Mouse (Mus musculus): ENCODE results near the gene Zfp526. TPM values are rescaled to one million over a fixed set of nuclear protein-coding genes. Genes with fewer than 3 reads are reported as not detected.

Zfp526 gene
- polyA plus RNA-seq, 1 experiment from 2014 or later = 4.0 TPM

- H3K4me1 ChIP-seq (replicated peaks; ENCODE audit: control insufficient read depth, insufficient read depth, low read length) = peaks cover 35% of the 10 kb centered on the region
- H3K27me3 ChIP-seq (replicated peaks; ENCODE audit: control insufficient read depth, insufficient read depth, low read length) = no peaks in the 10 kb centered on the region
- H3K27ac ChIP-seq (ENCODE audit: low read depth, low read length) = peak overlapping the region; percentile 97
- H3K9me3 ChIP-seq (ENCODE audit: control insufficient read depth, low read length) = no peaks in the 10 kb centered on the region
- peak; percentile 22; the same call in 1 of the 2 replicates for ATAC-seq (replicated peaks; ENCODE audit: low FRiP score)
- H3K36me3 ChIP-seq (ENCODE audit: control insufficient read depth, insufficient read depth, low read length) = peaks cover 2% of the 10 kb centered on the region; the same call in 1 of the 2 replicates
- peak; percentile 83 for DNase-seq (ENCODE audit: low spot score)
- H3K4me2 ChIP-seq = peak overlapping the region; percentile 90
- peak overlapping the region; percentile 88 for H3K4me3 ChIP-seq (ENCODE audit: low read depth, low read length)
- WGBS = under 1% methylated on average over 53 of the region's 53 CpGs
- H3K9ac ChIP-seq (ENCODE audit: low read depth, low read length) = peak overlapping the region; percentile 89
Measured at GRCm38 (mm10) chr7:25218705-25219415, 2.4 kb upstream of the Zfp526 start.

- H3K4me2 ChIP-seq = peak overlapping the region; percentile 90
- WGBS = under 1% methylated on average over 16 of the region's 16 CpGs
- peaks cover 7% of the 10 kb centered on the region for H3K36me3 ChIP-seq (ENCODE audit: control insufficient read depth, insufficient read depth, low read length)
Measured at GRCm38 (mm10) chr7:25219416-25219750, 1.8 kb upstream of the Zfp526 start.

GRCm38 (mm10) chr7:25219756-25220456 is 1.3 kb upstream of the Zfp526 start:
- peaks cover 35% of the 10 kb centered on the region for H3K4me1 ChIP-seq (replicated peaks; ENCODE audit: control insufficient read depth, insufficient read depth, low read length)

More at GRCm38 (mm10) chr7:25219416-25219750, 1.8 kb upstream of the Zfp526 start:
- DNase-seq (ENCODE audit: low spot score) (no peak), ATAC-seq (replicated peaks; ENCODE audit: low FRiP score) (peak; percentile 13; the same call in 1 of the 2 replicates)
- Histone ChIP-seq H3K27ac (ENCODE audit: low read depth, low read length) (peak overlapping the region; percentile 97), H3K9me3 (ENCODE audit: control insufficient read depth, low read length) (no peaks in the 10 kb centered on the region), H3K9ac (ENCODE audit: low read depth, low read length) (peak overlapping the region; percentile 89), H3K27me3 (replicated peaks; ENCODE audit: control insufficient read depth, insufficient read depth, low read length) (no peaks in the 10 kb centered on the region), H3K4me1 (replicated peaks; ENCODE audit: control insufficient read depth, insufficient read depth, low read length) (peaks cover 35% of the 10 kb centered on the region), H3K4me3 (ENCODE audit: low read depth, low read length) (peak overlapping the region; percentile 88)

GRCm38 (mm10) chr7:25220457-25221101 is 646 bp upstream of the Zfp526 start, which contains the start of gene Dedd2:
Gene Dedd2 (minus strand): TSS chr7:25220615.
- Histone ChIP-seq H3K4me2 (peak within 1 kb of the TSS; percentile 90), H3K4me1 (replicated peaks; ENCODE audit: control insufficient read depth, insufficient read depth, low read length) (peaks cover 35% of the 10 kb centered on the region), H3K4me3 (ENCODE audit: low read depth, low read length) (peak within 1 kb of the TSS; percentile 88), H3K27me3 (replicated peaks; ENCODE audit: control insufficient read depth, insufficient read depth, low read length) (no peaks in the 10 kb centered on the region), H3K9ac (ENCODE audit: low read depth, low read length) (peak within 1 kb of the TSS; percentile 89), H3K9me3 (ENCODE audit: control insufficient read depth, low read length) (no peaks in the 10 kb centered on the region), H3K27ac (ENCODE audit: low read depth, low read length) (peak within 1 kb of the TSS; percentile 97), H3K36me3 (ENCODE audit: control insufficient read depth, insufficient read depth, low read length) (peaks cover 14% of the 10 kb centered on the region)
- 4% methylated on average over 20 of the region's 20 CpGs for WGBS
- DNase-seq (ENCODE audit: low spot score) (peak; percentile 54), ATAC-seq (replicated peaks; ENCODE audit: low FRiP score) (peak; percentile 46)

More at GRCm38 (mm10) chr7:25219756-25220456, 1.3 kb upstream of the Zfp526 start:
- peak overlapping the region; percentile 88 for H3K4me3 ChIP-seq (ENCODE audit: low read depth, low read length)
- H3K9me3 ChIP-seq (ENCODE audit: control insufficient read depth, low read length) = no peaks in the 10 kb centered on the region
- peak overlapping the region; percentile 89 for H3K9ac ChIP-seq (ENCODE audit: low read depth, low read length)
- H3K4me2 ChIP-seq = peak overlapping the region; percentile 90
- ATAC-seq (replicated peaks; ENCODE audit: low FRiP score) = peak; percentile 76
- WGBS = 3% methylated on average over 31 of the region's 31 CpGs
- peaks cover 10% of the 10 kb centered on the region for H3K36me3 ChIP-seq (ENCODE audit: control insufficient read depth, insufficient read depth, low read length)
- H3K27ac ChIP-seq (ENCODE audit: low read depth, low read length) = peak overlapping the region; percentile 97
- H3K27me3 ChIP-seq (replicated peaks; ENCODE audit: control insufficient read depth, insufficient read depth, low read length) = no peaks in the 10 kb centered on the region
- peak; percentile 91 for DNase-seq (ENCODE audit: low spot score)

DNA sequence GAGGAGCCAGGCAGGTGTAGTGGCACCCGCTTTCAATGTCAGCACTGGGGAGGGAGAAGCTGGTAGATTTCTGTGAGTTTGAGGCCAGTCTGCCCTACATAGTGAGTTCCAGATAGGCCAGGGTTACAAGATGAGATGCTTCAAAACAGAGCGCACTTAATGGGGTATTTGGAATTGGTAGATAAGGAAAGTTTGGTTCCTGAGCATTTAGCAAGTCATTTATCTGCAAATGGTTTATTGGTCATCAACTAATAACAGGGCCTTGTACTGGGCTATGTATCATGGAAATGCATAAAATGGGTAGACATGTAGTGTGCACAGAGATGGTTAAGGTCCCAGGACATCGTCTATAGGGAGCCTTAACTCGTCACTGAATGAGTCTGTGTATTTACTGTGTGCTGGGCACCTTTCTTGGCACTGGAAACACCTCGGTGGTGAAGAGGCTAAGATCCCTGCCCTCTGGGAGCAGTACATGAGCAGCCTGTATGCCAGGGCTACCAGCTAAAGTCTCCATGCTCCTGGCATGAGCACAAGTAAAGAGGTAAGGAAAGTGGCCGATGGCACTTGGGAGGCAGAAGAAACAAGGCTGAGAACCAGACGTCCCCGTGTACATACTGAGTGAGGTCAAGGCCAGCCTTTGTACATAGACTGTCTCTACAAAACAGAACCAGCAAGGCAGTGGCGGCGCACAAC is 1.2 kb downstream of the Zfp526 start:
- DNase-seq (ENCODE audit: low spot score) (no peak), ATAC-seq (replicated peaks; ENCODE audit: low FRiP score) (no peak)
- Histone ChIP-seq H3K9me3 (ENCODE audit: control insufficient read depth, low read length) (no peaks in the 10 kb centered on the region), H3K27me3 (replicated peaks; ENCODE audit: control insufficient read depth, insufficient read depth, low read length) (no peaks in the 10 kb centered on the region), H3K9ac (ENCODE audit: low read depth, low read length) (peak overlapping the region; percentile 89), H3K4me3 (ENCODE audit: low read depth, low read length) (peak overlapping the region; percentile 88), H3K4me2 (peak overlapping the region; percentile 90), H3K36me3 (ENCODE audit: control insufficient read depth, insufficient read depth, low read length) (peaks cover 32% of the 10 kb centered on the region), H3K27ac (ENCODE audit: low read depth, low read length) (peak overlapping the region; percentile 97), H3K4me1 (replicated peaks; ENCODE audit: control insufficient read depth, insufficient read depth, low read length) (peaks cover 35% of the 10 kb centered on the region)
- WGBS = 77% methylated on average over 10 of the region's 10 CpGs

GRCm38 (mm10) chr7:25227523-25228300 is 6.5 kb downstream of the Zfp526 start:
- no peak for ATAC-seq (replicated peaks; ENCODE audit: low FRiP score)
- H3K4me2 ChIP-seq = no peak overlapping the region

GRCm38 (mm10) chr7:25230690-25231285 is 9.6 kb downstream of the Zfp526 start:
- ATAC-seq (replicated peaks; ENCODE audit: low FRiP score) (no peak), DNase-seq (ENCODE audit: low spot score) (no peak)
- peaks cover 77% of the 10 kb centered on the region for H3K36me3 ChIP-seq (ENCODE audit: control insufficient read depth, insufficient read depth, low read length)
- 88% methylated on average over 9 of the region's 9 CpGs for WGBS
- H3K4me1 ChIP-seq (replicated peaks; ENCODE audit: control insufficient read depth, insufficient read depth, low read length) = peaks cover 3% of the 10 kb centered on the region; the same call in 1 of the 2 replicates
- no peak overlapping the region for H3K4me2 ChIP-seq
- H3K4me3 ChIP-seq (ENCODE audit: low read depth, low read length) = no peak overlapping the region
- no peaks in the 10 kb centered on the region for H3K9me3 ChIP-seq (ENCODE audit: control insufficient read depth, low read length)
- H3K9ac ChIP-seq (ENCODE audit: low read depth, low read length) = no peak overlapping the region
- H3K27ac ChIP-seq (ENCODE audit: low read depth, low read length) = no peak overlapping the region
- no peaks in the 10 kb centered on the region for H3K27me3 ChIP-seq (replicated peaks; ENCODE audit: control insufficient read depth, insufficient read depth, low read length)

More at GRCm38 (mm10) chr7:25227523-25228300, 6.5 kb downstream of the Zfp526 start:
- no peak for DNase-seq (ENCODE audit: low spot score)
- peaks cover 76% of the 10 kb centered on the region for H3K36me3 ChIP-seq (ENCODE audit: control insufficient read depth, insufficient read depth, low read length)
- no peaks in the 10 kb centered on the region for H3K9me3 ChIP-seq (ENCODE audit: control insufficient read depth, low read length)
- 86% methylated on average over 1 of the region's 1 CpGs for WGBS
- H3K9ac ChIP-seq (ENCODE audit: low read depth, low read length) = no peak overlapping the region
- no peaks in the 10 kb centered on the region for H3K27me3 ChIP-seq (replicated peaks; ENCODE audit: control insufficient read depth, insufficient read depth, low read length)
- H3K27ac ChIP-seq (ENCODE audit: low read depth, low read length) = no peak overlapping the region
- H3K4me1 ChIP-seq (replicated peaks; ENCODE audit: control insufficient read depth, insufficient read depth, low read length) = peaks cover 6% of the 10 kb centered on the region
- H3K4me3 ChIP-seq (ENCODE audit: low read depth, low read length) = no peak overlapping the region

Data from liver, embryonic 11.5 days (tissue).